Mouse (Mus musculus): ENCODE results near the gene Bmper. TPM values are rescaled to one million over a fixed set of nuclear protein-coding genes. Genes with fewer than 3 reads are reported as not detected.
A peak's percentile ranks its signal among the peaks of the same experiment; 100 is the strongest.

The Bmper gene
- polyA plus RNA-seq, 1 experiment from 2014 or later, result 12.4 TPM

- H3K4me2 ChIP-seq, result no peak overlapping the region
- no peaks in the 10 kb centered on the region for H3K36me3 ChIP-seq
- WGBS, result 66% methylated on average over 4 of the region's 4 CpGs
- no peak overlapping the region for H3K27ac ChIP-seq (ENCODE audit: poor library complexity, severe bottlenecking)
- H3K9me3 ChIP-seq (replicated peaks), result no peaks in the 10 kb centered on the region
- H3K4me3 ChIP-seq, result no peak overlapping the region
- H3K9ac ChIP-seq, result no peak overlapping the region
- no peaks in the 10 kb centered on the region for H3K27me3 ChIP-seq (replicated peaks)
- H3K4me1 ChIP-seq (replicated peaks), result peaks cover 17% of the 10 kb centered on the region
- no peak for ATAC-seq (ENCODE audit: insufficient number of reproducible peaks, low FRiP score)
Measured at GRCm38 (mm10) chr9:23374789-23375460, 152.0 kb downstream of the Bmper start.

GRCm38 (mm10) chr9:23377831-23378730, 155.2 kb downstream of the Bmper start:
- Histone ChIP-seq H3K9ac (no peak overlapping the region), H3K9me3 (replicated peaks) (no peaks in the 10 kb centered on the region), H3K4me2 (no peak overlapping the region), H3K27me3 (replicated peaks) (no peaks in the 10 kb centered on the region), H3K4me1 (replicated peaks) (peaks cover 17% of the 10 kb centered on the region), H3K4me3 (no peak overlapping the region), H3K36me3 (no peaks in the 10 kb centered on the region), H3K27ac (ENCODE audit: poor library complexity, severe bottlenecking) (no peak overlapping the region; the same call in 1 of the 2 replicates)
- 67% methylated on average over 5 of the region's 5 CpGs for WGBS
- no peak for ATAC-seq (ENCODE audit: insufficient number of reproducible peaks, low FRiP score)

GRCm38 (mm10) chr9:23378731-23379170, 155.9 kb downstream of the Bmper start:
- no peaks in the 10 kb centered on the region for H3K27me3 ChIP-seq (replicated peaks)
- peak; percentile 48; the same call in 1 of the 2 replicates for ATAC-seq (ENCODE audit: insufficient number of reproducible peaks, low FRiP score)
- no peak overlapping the region for H3K4me3 ChIP-seq
- no peaks in the 10 kb centered on the region for H3K36me3 ChIP-seq
- 44% methylated on average over 6 of the region's 6 CpGs for WGBS
- peaks cover 17% of the 10 kb centered on the region for H3K4me1 ChIP-seq (replicated peaks)
- H3K9me3 ChIP-seq (replicated peaks), result no peaks in the 10 kb centered on the region
- no peak overlapping the region for H3K9ac ChIP-seq
- peak overlapping the region; percentile 15 for H3K27ac ChIP-seq (ENCODE audit: poor library complexity, severe bottlenecking)
- H3K4me2 ChIP-seq, result no peak overlapping the region

- no peak for ATAC-seq (ENCODE audit: insufficient number of reproducible peaks, low FRiP score)
- H3K9ac ChIP-seq, result no peak overlapping the region
- no peak overlapping the region for H3K4me3 ChIP-seq
- H3K4me2 ChIP-seq, result no peak overlapping the region
- H3K4me1 ChIP-seq (replicated peaks), result peaks cover 26% of the 10 kb centered on the region
- H3K9me3 ChIP-seq (replicated peaks), result no peaks in the 10 kb centered on the region
- H3K27ac ChIP-seq (ENCODE audit: poor library complexity, severe bottlenecking), result no peak overlapping the region
- no peaks in the 10 kb centered on the region for H3K27me3 ChIP-seq (replicated peaks)
- H3K36me3 ChIP-seq, result no peaks in the 10 kb centered on the region
- 58% methylated on average over 5 of the region's 5 CpGs for WGBS
Measured at GRCm38 (mm10) chr9:23380171-23380835, 157.4 kb downstream of the Bmper start.

GRCm38 (mm10) chr9:23383291-23383690, 160.4 kb downstream of the Bmper start:
- no peak overlapping the region for H3K9ac ChIP-seq
- peaks cover 36% of the 10 kb centered on the region for H3K4me1 ChIP-seq (replicated peaks)
- no peak overlapping the region for H3K4me2 ChIP-seq
- H3K4me3 ChIP-seq, result no peak overlapping the region
- H3K27me3 ChIP-seq (replicated peaks), result no peaks in the 10 kb centered on the region
- H3K36me3 ChIP-seq, result no peaks in the 10 kb centered on the region
- no peak for ATAC-seq (ENCODE audit: insufficient number of reproducible peaks, low FRiP score)
- no peaks in the 10 kb centered on the region for H3K9me3 ChIP-seq (replicated peaks)
- WGBS, result 81% methylated on average over 8 of the region's 8 CpGs
- H3K27ac ChIP-seq (ENCODE audit: poor library complexity, severe bottlenecking), result no peak overlapping the region

GRCm38 (mm10) chr9:23383837-23384236, 161.0 kb downstream of the Bmper start:
- Histone ChIP-seq H3K27ac (ENCODE audit: poor library complexity, severe bottlenecking) (no peak overlapping the region), H3K27me3 (replicated peaks) (no peaks in the 10 kb centered on the region), H3K9me3 (replicated peaks) (no peaks in the 10 kb centered on the region), H3K4me1 (replicated peaks) (peaks cover 33% of the 10 kb centered on the region), H3K4me3 (no peak overlapping the region), H3K4me2 (no peak overlapping the region), H3K36me3 (no peaks in the 10 kb centered on the region), H3K9ac (no peak overlapping the region)
- no peak for ATAC-seq (ENCODE audit: insufficient number of reproducible peaks, low FRiP score)
- 84% methylated on average over 1 of the region's 1 CpGs for WGBS

- WGBS, result 46% methylated on average over 3 of the region's 3 CpGs
- Histone ChIP-seq H3K4me3 (no peak overlapping the region), H3K4me2 (no peak overlapping the region), H3K4me1 (replicated peaks) (peaks cover 24% of the 10 kb centered on the region), H3K27me3 (replicated peaks) (no peaks in the 10 kb centered on the region), H3K9ac (no peak overlapping the region), H3K36me3 (no peaks in the 10 kb centered on the region), H3K9me3 (replicated peaks) (no peaks in the 10 kb centered on the region), H3K27ac (ENCODE audit: poor library complexity, severe bottlenecking) (no peak overlapping the region)
- no peak for ATAC-seq (ENCODE audit: insufficient number of reproducible peaks, low FRiP score)
Measured at GRCm38 (mm10) chr9:23384880-23385279, 162.0 kb downstream of the Bmper start.

GRCm38 (mm10) chr9:23386201-23386600, 163.3 kb downstream of the Bmper start:
- WGBS, result 35% methylated on average over 3 of the region's 3 CpGs
- no peak overlapping the region; the same call in none of the 2 replicates for H3K27ac ChIP-seq (ENCODE audit: poor library complexity, severe bottlenecking)
- no peak for ATAC-seq (ENCODE audit: insufficient number of reproducible peaks, low FRiP score)

GRCm38 (mm10) chr9:23390118-23390517, 167.2 kb downstream of the Bmper start:
- Histone ChIP-seq H3K27me3 (replicated peaks) (no peaks in the 10 kb centered on the region), H3K4me2 (no peak overlapping the region), H3K27ac (ENCODE audit: poor library complexity, severe bottlenecking) (no peak overlapping the region), H3K4me1 (replicated peaks) (peaks cover 22% of the 10 kb centered on the region), H3K9ac (no peak overlapping the region), H3K4me3 (no peak overlapping the region), H3K9me3 (replicated peaks) (no peaks in the 10 kb centered on the region), H3K36me3 (no peaks in the 10 kb centered on the region)
- ATAC-seq (ENCODE audit: insufficient number of reproducible peaks, low FRiP score), result no peak
- WGBS, result 61% methylated on average over 3 of the region's 3 CpGs

More at GRCm38 (mm10) chr9:23386201-23386600, 163.3 kb downstream of the Bmper start:
- Histone ChIP-seq H3K4me3 (no peak overlapping the region), H3K27me3 (replicated peaks) (no peaks in the 10 kb centered on the region), H3K4me1 (replicated peaks) (peaks cover 24% of the 10 kb centered on the region), H3K36me3 (no peaks in the 10 kb centered on the region), H3K9me3 (replicated peaks) (no peaks in the 10 kb centered on the region), H3K9ac (no peak overlapping the region), H3K4me2 (no peak overlapping the region)

- peaks cover 19% of the 10 kb centered on the region for H3K4me1 ChIP-seq (replicated peaks)
- H3K4me3 ChIP-seq, result no peak overlapping the region
- H3K27ac ChIP-seq (ENCODE audit: poor library complexity, severe bottlenecking), result peak overlapping the region; percentile 68
- no peaks in the 10 kb centered on the region for H3K27me3 ChIP-seq (replicated peaks)
- H3K4me2 ChIP-seq, result no peak overlapping the region
- 47% methylated on average over 6 of the region's 6 CpGs for WGBS
- no peaks in the 10 kb centered on the region for H3K36me3 ChIP-seq
- no peak; the same call in 1 of the 2 replicates for ATAC-seq (ENCODE audit: insufficient number of reproducible peaks, low FRiP score)
- H3K9me3 ChIP-seq (replicated peaks), result no peaks in the 10 kb centered on the region
- H3K9ac ChIP-seq, result no peak overlapping the region
Measured at GRCm38 (mm10) chr9:23394652-23395317, 171.9 kb downstream of the Bmper start.

Data from heart, embryonic 12.5 days (tissue).